Mouse (Mus musculus): ENCODE results near the gene Gm3238.

Gene Gm3238

GRCm38 (mm10) chr10:77741924-77742688 is 29.0 kb downstream of the Gm3238 start, which contains the start of gene Gm18596:
TSS of gene Gm18596 (minus strand) at chr10:77742638.
- DNase-seq, result peak; percentile 13

DNA sequence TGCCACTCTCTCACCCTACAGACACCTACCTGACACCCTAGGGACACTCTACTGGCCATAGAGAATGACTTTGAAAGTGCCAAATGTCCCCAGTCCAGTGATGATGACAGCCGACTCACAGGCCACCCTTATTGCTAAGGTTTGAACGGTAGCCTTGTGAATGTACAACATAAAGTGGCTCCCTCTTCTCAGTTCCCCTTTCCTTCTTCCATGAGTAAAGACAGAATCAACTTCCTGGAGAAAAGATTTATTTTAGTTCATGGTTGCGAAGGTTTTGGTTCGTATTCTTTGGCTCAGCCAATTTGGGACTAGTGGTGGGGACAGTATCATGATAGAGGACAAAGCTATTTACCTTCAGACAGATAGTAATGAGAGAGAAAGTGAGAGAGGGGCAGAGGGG is 32.2 kb downstream of the Gm3238 start:
- DNase-seq, result no peak

DNA sequence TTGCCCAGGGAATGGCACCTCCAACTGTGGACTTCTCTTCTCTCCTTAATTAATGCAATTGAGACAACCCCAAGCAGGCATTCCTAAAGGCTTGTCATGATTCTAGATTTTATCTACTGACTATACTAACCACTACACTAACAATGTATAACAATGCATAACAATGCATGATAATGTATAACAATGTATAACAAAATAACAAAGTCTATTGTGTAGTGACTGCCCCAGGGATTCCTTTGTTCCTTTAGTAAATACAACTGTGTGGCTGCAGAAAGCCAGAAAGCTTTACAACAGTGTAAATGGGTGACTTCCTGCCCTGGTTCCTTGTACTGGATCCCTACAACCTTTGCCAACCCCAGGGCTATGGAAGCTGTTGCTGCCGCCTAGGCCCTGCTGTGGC is 35.2 kb downstream of the Gm3238 start:
- no peak for DNase-seq

GRCm38 (mm10) chr10:77729241-77729640 is 41.9 kb downstream of the Gm3238 start:
- DNase-seq, result no peak

- DNase-seq, result no peak
Measured at GRCm38 (mm10) chr10:77728280-77728679, 42.8 kb downstream of the Gm3238 start.

DNA sequence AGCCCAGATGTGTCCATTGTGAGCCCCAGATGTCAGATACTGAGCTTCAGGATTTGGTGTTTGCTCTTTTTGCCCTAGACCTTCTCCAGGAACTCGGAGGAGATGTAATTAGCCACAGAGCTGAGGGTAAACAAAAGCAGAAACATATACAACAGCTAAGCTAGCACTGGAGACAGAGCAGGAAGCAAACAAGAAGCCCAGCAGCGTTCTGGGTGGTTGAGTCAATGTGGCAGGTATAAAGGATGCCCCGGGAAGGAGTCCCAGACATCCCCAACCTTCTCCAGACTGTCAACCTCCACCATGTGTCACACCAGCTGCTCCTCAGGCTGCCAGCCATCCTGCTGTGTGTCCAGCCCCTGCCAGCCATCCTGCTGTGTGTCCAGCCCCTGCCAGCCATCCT is 44.9 kb downstream of the Gm3238 start, which contains the start of gene Gm10100:
Gm10100 (plus strand) TSS at position 301 of the 400 bp plus-strand sequence.
- peak; percentile 6 for DNase-seq

- no peak for DNase-seq
Measured at GRCm38 (mm10) chr10:77724855-77725254, 46.3 kb downstream of the Gm3238 start.
